Mouse (Mus musculus) right cerebral cortex, postnatal 14 days (tissue): ENCODE measurements around the gene Npnt.

Experiments used
- DNase-seq: peaks from one replicate; pipeline ENCODE4 v3.0.0; 2022

Npnt gene

GRCm38 (mm10) chr3:132949791-132950528, at the start of gene Npnt:
Gene Npnt (minus strand): TSS chr3:132950291.
- DNase-seq: peak; percentile 28

- no peak for DNase-seq
Observed at GRCm38 (mm10) chr3:132996299-132996698, 46.2 kb upstream of the Npnt start.

- DNase-seq: no peak
Observed at GRCm38 (mm10) chr3:132995904-132996267, 45.8 kb upstream of the Npnt start.

GRCm38 (mm10) chr3:132995172-132995903, 45.2 kb upstream of the Npnt start:
- no peak for DNase-seq

- DNase-seq: no peak
Observed at GRCm38 (mm10) chr3:132986188-132986587, 36.1 kb upstream of the Npnt start.

GRCm38 (mm10) chr3:132983845-132984485, 33.9 kb upstream of the Npnt start:
- DNase-seq: no peak

GRCm38 (mm10) chr3:132981968-132982367, 31.9 kb upstream of the Npnt start:
- DNase-seq: no peak

- no peak for DNase-seq
Observed at GRCm38 (mm10) chr3:132979781-132980461, 29.8 kb upstream of the Npnt start.

- no peak for DNase-seq
Observed at GRCm38 (mm10) chr3:132966255-132966654, 16.2 kb upstream of the Npnt start.

- no peak for DNase-seq
Observed at GRCm38 (mm10) chr3:132964715-132965507, 14.8 kb upstream of the Npnt start.

GRCm38 (mm10) chr3:132962631-132963361, 12.7 kb upstream of the Npnt start:
- no peak for DNase-seq

- no peak for DNase-seq
Observed at GRCm38 (mm10) chr3:132950529-132950880, 414 bp upstream of the Npnt start.

GRCm38 (mm10) chr3:132949380-132949790, 706 bp downstream of the Npnt start:
- peak; percentile 35 for DNase-seq

- no peak for DNase-seq
Observed at GRCm38 (mm10) chr3:132948298-132948795, 1.7 kb downstream of the Npnt start.

GRCm38 (mm10) chr3:132946086-132946485, 4.0 kb downstream of the Npnt start:
- DNase-seq: no peak

GRCm38 (mm10) chr3:132945669-132946068, 4.4 kb downstream of the Npnt start:
- no peak for DNase-seq

GRCm38 (mm10) chr3:132944609-132945008, 5.5 kb downstream of the Npnt start:
- DNase-seq: no peak

- DNase-seq: no peak
Observed at GRCm38 (mm10) chr3:132944193-132944592, 5.9 kb downstream of the Npnt start.

GRCm38 (mm10) chr3:132942778-132943177, 7.3 kb downstream of the Npnt start:
- no peak for DNase-seq

GRCm38 (mm10) chr3:132940181-132940990, 9.7 kb downstream of the Npnt start:
- DNase-seq: no peak

- DNase-seq: no peak
Observed at GRCm38 (mm10) chr3:132939006-132939405, 11.1 kb downstream of the Npnt start.
